16 mouse cellular contexts compared by ENCODE assay signal in genomic region chr12:75450011-75450410, GRCm38 (mm10). TPM values are rescaled to one million over a fixed set of nuclear protein-coding genes. Genes with fewer than 3 reads are reported as not detected.
DNase-seq lines count a peak whose midpoint lies in the region; ATAC-seq and TF ChIP-seq lines count a peak whose summit lies in the region.
"Had no signal": no experiment of that assay in that cellular context is flagged by ENCODE, and none has a peak within 500 bp of the region (broad histone marks: within the 10 kb centered on the region; RNA-seq: fewer than 3 reads in every experiment).

No protein-coding gene starts in this region.

- no peak overlapping the region for H3K27ac ChIP-seq in kidney, embryonic 15.5 days
- H3K27ac ChIP-seq in lung, embryonic 14.5 days (ENCODE audit: low read depth): no peak overlapping the region
- H3K27ac ChIP-seq in left cerebral cortex, adult 2 months: no peak overlapping the region
- H3K27ac ChIP-seq: forebrain, embryonic 10.5 days; gastrocnemius, adult 2 months; neural tube, embryonic 13.5 days had no signal

- H3K9me3 ChIP-seq in kidney, embryonic 15.5 days (replicated peaks): no peaks in the 10 kb centered on the region
- H3K9me3 ChIP-seq in lung, embryonic 14.5 days (ENCODE audit: low read depth, low read length): no peaks in the 10 kb centered on the region
- H3K9me3 ChIP-seq: forebrain, embryonic 10.5 days; neural tube, embryonic 13.5 days had no signal

- intact Hi-C loops in left cerebral cortex, postnatal 10 days (cut with DNase I): no loop called here
- intact Hi-C loops in left cerebral cortex, adult 2 months (cut with DNase I): loop anchor here (5.0 kb wide), 1 partner anchor 1128 kb away; no protein-coding TSS in a partner anchor

- no peak for DNase-seq in kidney, adult 18-20 months
- peak; percentile 9 for DNase-seq in T-cell, adult 2 months (ENCODE audit: low spot score)
- DNase-seq in lung, embryonic 14.5 days: peak; percentile 60
- peak; percentile 31 to 48 for DNase-seq in thymus, adult 18-20 months
- DNase-seq in spleen, postnatal 14 days (ENCODE audit: low spot score in 2 of 2): no peak
- DNase-seq in left cerebral cortex, postnatal 10 days (ENCODE audit: extremely low spot score in 1 of 2, low spot score in 2 of 2): no peak
- DNase-seq in left cerebral cortex, adult 2 months (ENCODE audit: extremely low spot score in 1 of 2, low spot score in 2 of 2): no peak
- DNase-seq: layer of hippocampus, adult 9-11 months; liver had no signal

- no peak overlapping the region for H3K9ac ChIP-seq in kidney, embryonic 15.5 days
- no peak overlapping the region for H3K9ac ChIP-seq in lung, embryonic 14.5 days
- H3K9ac ChIP-seq: neural tube, embryonic 13.5 days had no signal

- no peaks in the 10 kb centered on the region for H3K27me3 ChIP-seq in kidney, embryonic 15.5 days
- no peaks in the 10 kb centered on the region for H3K27me3 ChIP-seq in lung, embryonic 14.5 days (ENCODE audit: insufficient read depth, low read length)
- H3K27me3 ChIP-seq: neural tube, embryonic 13.5 days had no signal

- H3K4me2 ChIP-seq in kidney, embryonic 15.5 days: no peak overlapping the region
- no peak overlapping the region for H3K4me2 ChIP-seq in lung, embryonic 14.5 days
- H3K4me2 ChIP-seq: neural tube, embryonic 13.5 days had no signal

- H3K4me1 ChIP-seq in kidney, embryonic 15.5 days: 0 out of 2 replicates have a peak, but pooled peaks cover 12% of the 10 kb centered on the region
- no peaks in the 10 kb centered on the region for H3K4me1 ChIP-seq in lung, embryonic 14.5 days (ENCODE audit: insufficient read depth)
- H3K4me1 ChIP-seq: forebrain, embryonic 10.5 days; neural tube, embryonic 13.5 days had no signal

- ATAC-seq in kidney, embryonic 15.5 days (replicated peaks; ENCODE audit: low FRiP score): 0 out of 2 replicates have a peak, but pooled peaks have one; percentile 74
- peak; percentile 72; the same call in 1 of the 2 replicates for ATAC-seq in lung, embryonic 14.5 days (ENCODE audit: insufficient read depth)

- H3K4me3 ChIP-seq in kidney, embryonic 15.5 days (replicated peaks): no peak overlapping the region
- no peak overlapping the region for H3K4me3 ChIP-seq in lung, embryonic 14.5 days (ENCODE audit: low read depth, low read length)
- H3K4me3 ChIP-seq in left cerebral cortex, adult 2 months: no peak overlapping the region
- H3K4me3 ChIP-seq: forebrain, embryonic 10.5 days; gastrocnemius, adult 2 months; neural tube, embryonic 13.5 days had no signal

- TF ChIP-seq CTCF in lung, embryonic 14.5 days (IDR thresholded peaks at IDR 0.05; ENCODE audit: low read depth): no peak
- TF ChIP-seq CTCF in left cerebral cortex, adult 2 months (IDR thresholded peaks at IDR 0.05): no peak

- WGBS in kidney, embryonic 15.5 days: 50% methylated on average over 14 of the region's 14 CpGs
- 40% methylated on average over 14 of the region's 14 CpGs for WGBS in lung, embryonic 14.5 days

- H3K36me3 ChIP-seq in kidney, embryonic 15.5 days: peaks cover 42% of the 10 kb centered on the region
- H3K36me3 ChIP-seq in lung, embryonic 14.5 days (ENCODE audit: insufficient read depth): peaks cover 36% of the 10 kb centered on the region

RNA-seq across cellular contexts. Expression of gene Gphb5, which starts 33.4 kb away (rescaled TPM):
- polyA plus RNA-seq in kidney, embryonic 15.5 days (2015; fragmentation: Nextera tagmentation; extraction: Ambion mirVana): not detected in 2 replicates
- not detected in 2 replicates for polyA plus RNA-seq in lung, embryonic 14.5 days (2014; fragmentation: Nextera tagmentation; extraction: Ambion mirVana)
- not detected for total RNA-seq in left cerebral cortex, postnatal 10 days (2021)
- not detected for total RNA-seq in left cerebral cortex, adult 2 months (2021)
- total RNA-seq: gastrocnemius, adult 2 months; heart, postnatal 14 days; megakaryocyte-erythroid progenitor cell, adult 5-6 weeks had no signal
- polyA plus RNA-seq: cortical plate, adult 2 months; forebrain, embryonic 10.5 days; neural tube, embryonic 13.5 days had no signal

Comparison
In these comparisons a context has a peak if more than half of its experiments do, and no peak if none do; other contexts are left out.
1. DNase-seq: peak in T-cell, adult 2 months (single experiment), lung, embryonic 14.5 days (single experiment) and thymus, adult 18-20 months (2 of 2); none in kidney, adult 18-20 months (single experiment), spleen, postnatal 14 days (0 of 2), left cerebral cortex, postnatal 10 days (0 of 2) and left cerebral cortex, adult 2 months (0 of 2).